Mouse (Mus musculus) bone marrow macrophage, adult 2 months (primary cell): ENCODE data around the gene Map3k12. TPM values are rescaled to one million over a fixed set of nuclear protein-coding genes. Genes with fewer than 3 reads are reported as not detected.

ENCODE experiments used
- H3K27ac ChIP-seq: 2 replicates; pipeline ENCODE4 v1.5.1; 2012; ENCODE audit warnings: low read depth, low read length; ENCODE audit not compliant: insufficient read depth
- H3K4me1 ChIP-seq: 2 replicates; pipeline ENCODE4 v1.6.1; 2012; ENCODE audit warnings: low read length; ENCODE audit not compliant: control insufficient read depth, insufficient read depth
- H3K4me3 ChIP-seq: 2 replicates; pipeline ENCODE4 v1.5.1; 2012; ENCODE audit warnings: mild to moderate bottlenecking, low read length, moderate library complexity; ENCODE audit not compliant: insufficient read depth
- CTCF ChIP-seq: IDR thresholded peaks from 2 replicates; pipeline ENCODE4 v1.5.1; 2012; ENCODE audit warnings: low read depth, mild to moderate bottlenecking, low read length, moderate library complexity
- POLR2A ChIP-seq: IDR thresholded peaks from 2 replicates; pipeline ENCODE4 v1.6.1; 2012; ENCODE audit warnings: mild to moderate bottlenecking, low read depth, low read length, borderline replicate concordance
- polyA plus RNA-seq: library from polyadenylated mRNA; stranded (reverse); fragments of >200 nt; gene quantifications from 2 replicates; pipeline ENCODE4 v1.2.4, GENCODE M21; 2012; ENCODE audit not compliant: missing spikeins, insufficient read depth, insufficient read length

Gene Map3k12
- polyA plus RNA-seq: 17.4 and 17.5 TPM in 2 replicates

DNA sequence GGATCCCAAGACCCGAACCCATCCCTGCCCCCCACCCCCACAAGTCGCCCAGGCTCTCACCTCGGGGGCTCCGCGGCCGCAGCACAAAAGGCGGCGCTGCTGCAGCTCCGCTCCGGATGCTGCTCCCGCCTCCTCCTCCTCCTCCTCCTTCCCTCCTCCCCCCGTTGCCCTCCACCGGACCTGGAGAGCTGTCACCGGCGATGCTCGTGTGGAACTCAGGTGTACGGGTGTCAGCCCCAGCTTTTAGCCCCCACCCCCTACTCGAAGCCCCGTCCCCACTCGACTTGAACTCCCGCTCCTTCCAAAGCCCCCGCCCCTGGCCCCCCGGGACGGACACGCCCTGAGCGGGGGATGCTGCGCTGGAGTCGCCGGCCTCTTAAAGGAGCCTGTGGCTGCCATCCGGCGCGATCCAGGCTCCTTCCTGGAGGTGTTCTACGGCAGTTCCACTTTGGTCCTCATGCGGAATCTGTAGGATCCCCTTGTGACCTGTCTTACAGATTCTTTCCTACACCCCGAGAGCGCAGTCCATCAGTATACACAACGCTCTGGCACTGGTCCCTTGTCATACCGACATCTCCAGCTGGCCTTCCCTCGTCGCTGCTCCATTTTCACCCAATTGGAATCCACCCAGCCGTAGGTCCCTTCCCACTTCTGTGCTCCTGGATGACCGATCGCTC, at the start of gene Map3k12:
Gene Map3k12, minus strand, starts transcription at position 337 of the 677 bp plus-strand sequence.
- 0 out of 2 replicates have a peak within 1 kb of the TSS, but pooled peaks have one; percentile 10 for H3K27ac ChIP-seq
- TF ChIP-seq POLR2A: no peak
- no peak; the same call in 1 of the 2 replicates for TF ChIP-seq CTCF
- H3K4me1 ChIP-seq: peaks cover 28% of the 10 kb centered on the region
- peak within 1 kb of the TSS; percentile 69 for H3K4me3 ChIP-seq

DNA sequence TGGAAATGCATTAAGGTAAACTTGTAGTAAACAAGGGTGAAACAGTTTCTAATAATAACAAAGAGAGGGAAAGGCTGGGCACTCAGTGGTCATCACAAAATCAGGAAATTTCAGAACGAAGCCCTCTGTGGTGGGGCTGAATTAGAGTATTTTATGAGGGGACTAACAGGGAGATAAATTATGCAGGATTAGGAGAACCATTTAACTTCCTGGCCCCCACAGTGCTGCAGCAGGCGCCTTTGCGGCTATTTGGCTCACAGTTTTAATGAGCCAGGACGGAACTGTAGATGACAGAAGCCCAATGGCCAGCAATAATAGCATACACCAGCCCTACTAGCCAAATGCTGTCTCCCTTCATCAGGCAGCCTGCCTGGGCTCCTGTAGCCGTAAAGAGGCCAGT, 46.8 kb upstream of the Map3k12 start:
- Histone ChIP-seq H3K4me3 (no peak overlapping the region), H3K27ac (no peak overlapping the region), H3K4me1 (0 out of 2 replicates have a peak, but pooled peaks cover 2% of the 10 kb centered on the region)
- TF ChIP-seq CTCF: no peak
- TF ChIP-seq POLR2A: no peak

- no peak overlapping the region for H3K27ac ChIP-seq
- no peak overlapping the region for H3K4me3 ChIP-seq
- H3K4me1 ChIP-seq: 0 out of 2 replicates have a peak, but pooled peaks cover 2% of the 10 kb centered on the region
- TF ChIP-seq POLR2A (no peak), CTCF (no peak)
Measured at GRCm38 (mm10) chr15:102563061-102563460, 46.2 kb upstream of the Map3k12 start.

GRCm38 (mm10) chr15:102562491-102562890, 45.6 kb upstream of the Map3k12 start:
- H3K4me1 ChIP-seq: 0 out of 2 replicates have a peak, but pooled peaks cover 2% of the 10 kb centered on the region
- no peak overlapping the region for H3K27ac ChIP-seq
- no peak overlapping the region for H3K4me3 ChIP-seq
- TF ChIP-seq POLR2A: no peak
- TF ChIP-seq CTCF: no peak

- no peak for TF ChIP-seq CTCF
- Histone ChIP-seq H3K27ac (no peak overlapping the region), H3K4me3 (no peak overlapping the region), H3K4me1 (no peaks in the 10 kb centered on the region)
Measured at GRCm38 (mm10) chr15:102557580-102557979, 40.7 kb upstream of the Map3k12 start.

- no peak for TF ChIP-seq POLR2A
- no peak for TF ChIP-seq CTCF
- Histone ChIP-seq H3K4me3 (no peak overlapping the region), H3K4me1 (no peaks in the 10 kb centered on the region), H3K27ac (no peak overlapping the region)
Measured at GRCm38 (mm10) chr15:102555581-102555980, 38.7 kb upstream of the Map3k12 start.

GRCm38 (mm10) chr15:102552599-102552998, 35.7 kb upstream of the Map3k12 start:
- TF ChIP-seq POLR2A: no peak
- no peak for TF ChIP-seq CTCF
- H3K27ac ChIP-seq: no peak overlapping the region
- no peaks in the 10 kb centered on the region for H3K4me1 ChIP-seq
- H3K4me3 ChIP-seq: no peak overlapping the region

DNA sequence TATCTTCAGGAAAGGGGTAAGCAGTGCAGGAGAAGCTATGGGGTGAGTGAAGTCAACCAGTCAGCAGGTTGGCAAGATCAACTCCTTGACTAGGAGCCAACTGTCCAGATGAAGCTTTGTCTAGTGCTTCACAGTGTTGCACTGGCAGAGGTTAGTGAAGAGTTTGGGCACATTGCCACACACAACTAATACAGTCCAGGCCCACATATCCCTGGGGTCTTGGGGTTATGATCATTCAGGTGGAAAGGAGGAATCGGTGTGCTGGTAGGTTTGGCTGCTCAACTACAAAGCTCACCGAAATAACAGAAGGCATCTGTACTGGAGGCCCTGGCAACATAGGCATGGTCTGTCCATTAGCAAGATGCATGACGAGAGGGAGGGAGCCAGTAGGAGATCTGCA, 30.6 kb upstream of the Map3k12 start:
- Histone ChIP-seq H3K27ac (no peak overlapping the region), H3K4me3 (no peak overlapping the region), H3K4me1 (no peaks in the 10 kb centered on the region)
- no peak for TF ChIP-seq CTCF
- no peak for TF ChIP-seq POLR2A

- TF ChIP-seq POLR2A (no peak), CTCF (no peak)
- H3K27ac ChIP-seq: no peak overlapping the region
- H3K4me3 ChIP-seq: no peak overlapping the region
- H3K4me1 ChIP-seq: no peaks in the 10 kb centered on the region
Measured at GRCm38 (mm10) chr15:102546677-102547427, 30.0 kb upstream of the Map3k12 start.

GRCm38 (mm10) chr15:102546246-102546645, 29.4 kb upstream of the Map3k12 start:
- no peak overlapping the region for H3K27ac ChIP-seq
- no peak overlapping the region for H3K4me3 ChIP-seq
- H3K4me1 ChIP-seq: no peaks in the 10 kb centered on the region
- no peak for TF ChIP-seq CTCF
- no peak for TF ChIP-seq POLR2A
